Mouse (Mus musculus) liver, embryonic 11.5 days (tissue): ENCODE data around the gene Itgb3. TPM values are rescaled to one million over a fixed set of nuclear protein-coding genes. Genes with fewer than 3 reads are reported as not detected.

ENCODE experiments used
- ATAC-seq: fragments of 200-750 bp; cut with Nextera tagmentation; replicated peaks from 2 replicates; pipeline ENCODE4 v1.8.0; 2017; ENCODE audit warnings: moderate number of reproducible peaks, mild to moderate bottlenecking, moderate TSS enrichment, moderate library complexity; ENCODE audit not compliant: low FRiP score
- DNase-seq: peaks from one replicate; pipeline ENCODE4 v3.0.0-alpha.2; 2017; ENCODE audit warnings: low spot score
- H3K27ac ChIP-seq: fragments of 300-500 bp; sonication (generic); 2 replicates; pipeline ENCODE4 v1.5.1; 2014; ENCODE audit warnings: mild to moderate bottlenecking, low read depth, low read length, control low read depth
- H3K27me3 ChIP-seq: fragments of 300-500 bp; sonication (generic); replicated peaks from 2 replicates; pipeline ENCODE4 v1.6.1; 2014; ENCODE audit warnings: low read length, mixed read lengths; ENCODE audit not compliant: control insufficient read depth, insufficient read depth
- H3K36me3 ChIP-seq: fragments of 300-500 bp; sonication (generic); 2 replicates; pipeline ENCODE4 v1.6.1; 2014; ENCODE audit warnings: mild to moderate bottlenecking, low read length, moderate library complexity, mixed read lengths; ENCODE audit not compliant: control insufficient read depth, insufficient read depth
- H3K4me1 ChIP-seq: fragments of 300-500 bp; sonication (generic); replicated peaks from 2 replicates; pipeline ENCODE4 v1.6.1; 2014; ENCODE audit warnings: low read length, mixed read lengths; ENCODE audit not compliant: control insufficient read depth, insufficient read depth
- H3K4me2 ChIP-seq: fragments of 300-500 bp; sonication (generic); 2 replicates; pipeline ENCODE4 v1.6.1; 2014; ENCODE audit warnings: mild to moderate bottlenecking, control low read depth, moderate library complexity
- H3K4me3 ChIP-seq: fragments of 300-500 bp; sonication (generic); 2 replicates; pipeline ENCODE4 v1.5.1; 2014; ENCODE audit warnings: low read depth, low read length, control low read depth
- H3K9ac ChIP-seq: fragments of 300-500 bp; sonication (generic); 2 replicates; pipeline ENCODE4 v1.6.1; 2014; ENCODE audit warnings: low read depth, low read length, control low read depth
- H3K9me3 ChIP-seq: fragments of 300-500 bp; sonication (generic); 2 replicates; pipeline ENCODE4 v1.6.1; 2016; ENCODE audit warnings: low read length, inconsistent platforms, mixed read lengths; ENCODE audit not compliant: control insufficient read depth
- WGBS: fragments of 180-500 bp; shearing (Covaris S2); extraction: QIAGEN DNeasy Blood & Tissue Kit; methylation state at CpG from one replicate; pipeline ENCODE4 v1.1.7; 2014; 5-methylcytosine and 5-hydroxymethylcytosine counted together
- polyA plus RNA-seq: library from polyadenylated mRNA; unstranded; fragments of >200 nt; fragmentation: Nextera tagmentation; extraction: Ambion mirVana; gene quantifications from 2 replicates; pipeline ENCODE4 v1.2.1, GENCODE M21; 2014

The Itgb3 gene
- polyA plus RNA-seq, 1 experiment from 2014 or later: 16.4 TPM

DNA sequence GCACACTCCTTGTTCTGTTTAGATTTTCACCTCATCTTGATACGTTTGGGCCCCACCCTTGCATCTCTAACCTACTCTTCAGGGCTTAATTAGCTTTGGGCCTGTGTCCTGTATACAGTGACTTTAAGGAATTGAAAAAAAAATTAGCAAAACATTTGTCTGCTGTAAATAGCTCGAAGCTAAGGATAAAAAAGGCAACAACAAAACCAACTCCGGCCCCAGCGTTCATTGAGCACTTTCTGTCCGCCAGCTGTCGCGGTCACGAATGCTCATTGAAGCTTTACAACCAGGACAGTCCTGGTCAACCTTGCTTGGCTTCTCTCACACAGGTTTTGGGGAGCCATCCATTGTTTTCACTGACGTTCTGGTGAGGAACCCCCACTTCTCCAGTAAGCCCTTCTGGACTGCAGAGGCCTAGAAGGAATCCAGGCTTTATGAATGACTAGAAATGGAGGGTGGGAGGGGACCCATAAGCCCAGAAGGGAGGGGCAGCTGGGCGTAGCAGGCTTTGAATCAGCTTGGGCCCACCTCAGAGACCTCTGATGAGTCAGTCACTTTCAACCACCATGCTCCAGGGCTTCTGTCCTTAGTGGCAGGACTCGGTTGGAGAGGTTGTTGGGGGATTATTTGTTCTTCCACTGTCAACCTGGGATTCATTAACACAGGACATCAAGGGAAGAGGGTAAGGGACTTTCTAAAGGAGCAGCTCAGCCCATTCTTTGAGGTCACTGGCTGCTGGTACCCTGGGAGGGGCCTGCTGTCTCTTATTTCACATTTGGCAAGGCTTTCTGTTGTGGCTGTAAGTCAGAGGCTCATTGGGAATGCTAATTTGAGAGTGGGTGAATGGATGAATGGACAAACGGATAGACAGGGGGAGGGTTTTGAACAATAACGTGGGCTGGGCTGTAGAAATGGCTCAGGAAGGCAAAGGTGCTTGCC, 11.6 kb downstream of the Itgb3 start:
- DNase-seq (no peak), ATAC-seq (no peak)
- 48% methylated on average over 13 of the region's 13 CpGs for WGBS
- H3K4me3 ChIP-seq: no peak overlapping the region
- H3K9me3 ChIP-seq: no peaks in the 10 kb centered on the region
- no peaks in the 10 kb centered on the region for H3K36me3 ChIP-seq
- 0 out of 2 replicates have a peak overlapping the region, but pooled peaks have one; percentile 26 for H3K27ac ChIP-seq
- H3K9ac ChIP-seq: peak overlapping the region; percentile 14; the same call in 1 of the 2 replicates
- H3K4me1 ChIP-seq: peaks cover 49% of the 10 kb centered on the region
- H3K27me3 ChIP-seq: peaks cover 4% of the 10 kb centered on the region; the same call in 1 of the 2 replicates
- peak overlapping the region; percentile 33 for H3K4me2 ChIP-seq

DNA sequence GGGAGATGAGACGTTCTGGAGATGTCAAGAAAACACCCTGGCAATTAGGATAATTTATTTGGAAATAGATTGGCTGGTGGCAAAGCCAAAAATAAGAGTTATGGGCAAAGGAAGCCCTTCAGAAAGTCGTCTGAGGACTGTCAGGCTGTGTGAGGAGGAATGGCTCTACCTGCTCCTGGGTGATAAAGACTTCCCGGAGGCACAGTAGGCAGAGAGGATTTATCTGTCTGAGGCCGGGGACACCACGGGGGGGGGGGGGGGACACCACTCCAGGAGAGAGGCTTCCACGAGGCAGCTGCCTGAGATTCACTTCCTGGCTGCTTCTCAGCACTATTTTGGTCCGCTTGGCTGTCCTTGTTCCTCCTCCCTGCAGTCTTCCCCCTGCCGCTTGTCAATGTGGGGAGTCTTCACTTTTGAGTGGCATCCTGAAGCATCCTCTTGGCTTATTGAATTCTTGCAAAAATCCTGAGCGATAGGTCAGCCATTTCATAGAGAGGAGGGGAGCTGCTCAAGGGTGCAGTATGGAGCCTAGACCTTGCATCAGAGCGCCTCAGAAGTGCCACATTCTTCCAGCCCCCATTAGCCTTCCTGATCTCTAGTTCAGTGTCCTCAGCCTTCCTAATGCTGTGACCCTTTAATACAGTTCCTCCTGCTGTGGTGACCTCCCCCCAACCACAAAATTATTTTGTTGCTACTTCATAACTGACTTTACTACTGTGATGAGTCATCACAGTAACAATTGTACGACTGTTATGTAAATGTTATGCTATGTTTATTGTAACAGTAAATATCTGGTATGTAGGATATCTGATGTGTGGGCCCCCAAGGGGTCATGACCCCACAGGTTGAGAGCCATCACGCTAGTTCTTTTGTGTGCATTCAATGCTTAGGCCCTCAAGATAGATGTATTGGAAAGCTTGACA, 14.5 kb downstream of the Itgb3 start:
- Histone ChIP-seq H3K36me3 (no peaks in the 10 kb centered on the region), H3K4me3 (no peak overlapping the region), H3K27me3 (no peaks in the 10 kb centered on the region), H3K9ac (no peak overlapping the region), H3K4me2 (peak overlapping the region; percentile 28), H3K27ac (no peak overlapping the region), H3K9me3 (no peaks in the 10 kb centered on the region), H3K4me1 (peaks cover 58% of the 10 kb centered on the region)
- ATAC-seq (peak; percentile 76), DNase-seq (no peak)
- 27% methylated on average over 12 of the region's 12 CpGs for WGBS

DNA sequence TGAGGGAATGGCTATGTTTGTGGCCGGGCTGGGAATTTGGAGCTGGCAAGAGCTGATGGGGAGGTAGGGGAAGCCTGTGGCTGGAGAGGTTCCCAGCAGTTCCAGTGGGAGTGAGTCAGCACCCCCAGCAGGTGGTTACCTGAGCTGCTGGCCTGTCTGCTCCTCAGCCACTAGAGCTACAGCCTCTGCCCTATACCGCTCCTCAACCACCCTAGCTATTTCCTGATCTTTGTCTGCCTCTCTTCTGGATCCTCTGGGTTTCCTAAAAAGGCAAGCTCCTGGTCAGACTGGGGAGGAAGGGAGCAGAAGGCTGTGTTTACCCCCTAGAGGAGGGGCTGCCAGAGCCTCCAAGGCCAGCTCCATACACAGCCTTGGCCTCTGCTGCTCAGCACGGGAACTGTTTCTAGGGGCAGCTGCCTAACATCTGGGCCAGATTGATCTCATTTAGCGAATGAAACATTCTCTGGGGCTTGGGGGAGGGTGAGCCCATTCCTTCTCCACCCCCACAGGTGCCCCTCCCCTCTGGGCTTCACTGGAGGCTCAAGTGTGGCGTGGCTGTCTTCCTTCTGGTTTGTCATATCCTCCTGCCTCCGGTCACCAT, 17.1 kb downstream of the Itgb3 start:
- Histone ChIP-seq H3K9ac (no peak overlapping the region), H3K36me3 (no peaks in the 10 kb centered on the region), H3K4me3 (no peak overlapping the region), H3K4me1 (peaks cover 48% of the 10 kb centered on the region), H3K4me2 (no peak overlapping the region), H3K9me3 (no peaks in the 10 kb centered on the region), H3K27me3 (no peaks in the 10 kb centered on the region), H3K27ac (peak overlapping the region; percentile 14; the same call in 1 of the 2 replicates)
- no peak for DNase-seq
- WGBS: 46% methylated on average over 6 of the region's 6 CpGs
- no peak for ATAC-seq

DNA sequence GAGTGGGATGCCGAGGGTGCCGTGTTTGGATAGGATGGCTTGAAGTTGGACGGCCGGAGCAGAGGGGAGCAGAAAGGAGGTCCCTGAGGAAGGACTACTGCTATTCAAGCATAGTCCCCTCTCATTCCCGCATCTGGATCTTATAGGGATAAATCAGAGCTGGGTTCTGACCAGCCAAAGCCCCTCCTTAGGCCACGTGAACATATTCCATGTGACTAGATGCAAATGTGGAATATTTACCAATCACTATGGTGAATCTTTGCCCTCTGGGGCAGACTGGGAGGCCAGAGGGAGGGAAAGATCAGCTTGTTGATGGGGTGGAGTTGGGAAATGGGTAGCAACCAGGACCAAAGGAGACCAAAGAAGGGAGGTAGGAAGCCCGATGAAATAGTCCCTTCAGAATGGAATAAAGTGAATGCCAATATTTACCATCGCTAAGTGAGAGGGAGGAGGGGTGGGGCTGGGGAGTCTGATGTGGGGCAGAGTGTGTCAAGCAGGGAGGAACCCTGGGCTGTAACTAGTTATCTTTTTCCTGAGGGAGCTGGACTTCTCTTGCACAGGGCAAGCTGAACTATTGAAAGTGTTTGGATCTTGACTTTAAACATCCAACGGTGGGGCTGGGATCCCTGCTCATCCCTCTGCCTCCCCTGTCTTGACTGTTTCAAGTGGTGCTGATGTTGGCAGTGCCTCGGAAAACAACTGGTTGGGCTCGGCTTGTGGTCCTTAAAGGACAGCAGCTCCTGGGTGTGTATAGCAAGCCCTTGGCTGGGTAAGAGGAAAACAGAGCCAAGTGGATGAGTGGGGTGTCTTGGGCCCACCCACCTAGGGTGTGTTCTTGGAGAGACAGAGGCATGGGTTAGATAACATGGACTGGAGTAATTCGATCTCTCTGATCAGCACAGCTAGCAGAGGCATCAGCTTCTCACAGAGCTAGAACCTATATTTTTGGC, 17.9 kb downstream of the Itgb3 start:
- no peak overlapping the region for H3K4me3 ChIP-seq
- H3K36me3 ChIP-seq: no peaks in the 10 kb centered on the region
- no peaks in the 10 kb centered on the region for H3K27me3 ChIP-seq
- no peak overlapping the region for H3K9ac ChIP-seq
- no peaks in the 10 kb centered on the region for H3K9me3 ChIP-seq
- ATAC-seq (peak; percentile 72), DNase-seq (peak; percentile 57)
- H3K4me1 ChIP-seq: peaks cover 43% of the 10 kb centered on the region
- 51% methylated on average over 12 of the region's 12 CpGs for WGBS
- H3K4me2 ChIP-seq: peak overlapping the region; percentile 6; the same call in 1 of the 2 replicates
- H3K27ac ChIP-seq: no peak overlapping the region

DNA sequence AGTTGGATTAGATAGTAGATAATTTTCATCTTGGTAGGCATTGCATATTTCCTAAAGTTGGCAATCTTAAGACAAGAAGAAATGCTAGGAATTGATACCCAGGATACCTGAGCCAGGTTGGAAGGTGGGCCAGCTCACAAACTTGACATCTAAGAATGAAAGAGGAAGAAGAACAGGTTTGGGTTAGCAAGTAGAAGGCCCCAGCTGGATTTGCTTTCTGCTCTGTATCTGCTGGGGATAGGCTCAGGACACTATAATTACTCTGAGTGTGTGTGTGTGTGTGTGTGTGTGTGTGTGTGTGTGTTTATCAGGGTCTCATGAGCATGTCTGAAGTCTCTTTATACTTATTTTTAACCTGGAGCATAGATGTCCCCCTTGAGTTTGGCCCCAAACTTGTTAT, 18.8 kb downstream of the Itgb3 start:
- no peak overlapping the region for H3K27ac ChIP-seq

DNA sequence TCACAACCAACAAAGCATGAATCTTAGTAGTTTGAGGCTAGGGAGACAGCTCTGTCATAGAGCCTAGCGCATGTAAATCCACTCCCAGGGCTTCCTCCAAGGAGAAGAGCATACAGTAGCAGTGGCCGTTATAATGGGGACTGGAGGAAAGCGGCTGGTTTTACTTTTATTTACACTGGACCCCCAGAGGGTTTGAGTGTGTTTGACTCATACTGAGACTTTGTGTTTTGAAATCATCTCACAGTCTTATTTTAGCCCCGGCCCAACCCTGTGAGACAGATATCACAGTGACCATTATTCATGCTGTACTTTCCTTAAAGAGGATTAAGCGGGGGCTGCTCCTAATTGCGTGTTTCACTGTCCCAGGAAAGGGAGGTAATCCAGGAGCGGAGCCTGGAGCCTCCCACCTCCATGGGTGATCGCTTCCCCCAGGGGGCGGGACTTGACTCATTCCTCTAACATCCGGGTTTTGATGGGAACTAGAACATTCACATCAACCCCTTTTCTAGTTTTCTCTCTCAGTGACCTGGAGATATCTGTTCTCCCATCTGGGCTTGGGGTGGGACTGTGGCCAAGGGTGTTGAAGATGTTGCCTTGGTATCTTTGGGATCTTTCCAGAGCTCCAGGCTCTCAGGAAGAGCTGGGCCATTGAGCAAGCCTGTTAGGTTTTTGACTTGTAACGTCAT, 20.0 kb downstream of the Itgb3 start:
- H3K4me3 ChIP-seq: no peak overlapping the region
- H3K9ac ChIP-seq: no peak overlapping the region
- ATAC-seq (no peak), DNase-seq (no peak)
- WGBS: 62% methylated on average over 11 of the region's 11 CpGs
- H3K9me3 ChIP-seq: no peaks in the 10 kb centered on the region
- H3K4me1 ChIP-seq: peaks cover 30% of the 10 kb centered on the region
- H3K4me2 ChIP-seq: no peak overlapping the region
- no peaks in the 10 kb centered on the region for H3K27me3 ChIP-seq
- H3K27ac ChIP-seq: no peak overlapping the region
- no peaks in the 10 kb centered on the region for H3K36me3 ChIP-seq

More for the DNA sequence above, 18.8 kb downstream of the Itgb3 start:
- Histone ChIP-seq H3K4me3 (no peak overlapping the region), H3K27me3 (no peaks in the 10 kb centered on the region), H3K4me2 (no peak overlapping the region; the same call in 1 of the 2 replicates), H3K9me3 (no peaks in the 10 kb centered on the region), H3K4me1 (peaks cover 40% of the 10 kb centered on the region), H3K36me3 (no peaks in the 10 kb centered on the region), H3K9ac (no peak overlapping the region)
- ATAC-seq (no peak), DNase-seq (no peak)

DNA sequence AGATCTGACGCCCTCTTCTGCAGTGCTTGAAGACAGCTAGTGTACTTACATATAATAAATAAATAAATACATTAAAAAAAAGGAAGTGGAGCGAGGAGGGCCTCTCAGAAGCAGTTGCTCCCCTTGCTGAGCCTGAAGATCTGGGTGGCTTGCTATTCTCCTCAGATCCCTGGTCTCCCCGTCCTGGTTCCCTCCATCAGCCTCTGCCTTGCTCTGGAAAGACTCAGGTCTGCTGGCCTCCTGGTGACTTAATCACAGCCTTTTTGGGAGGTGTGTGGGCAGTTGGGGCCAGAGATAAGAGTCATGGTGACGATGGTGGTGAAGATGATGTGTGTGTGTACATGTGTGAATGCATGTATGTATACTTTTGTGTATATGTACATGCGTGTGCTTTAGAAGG, 20.8 kb downstream of the Itgb3 start:
- DNase-seq (no peak), ATAC-seq (no peak)
- Histone ChIP-seq H3K4me1 (peaks cover 26% of the 10 kb centered on the region), H3K27ac (no peak overlapping the region), H3K27me3 (no peaks in the 10 kb centered on the region), H3K4me2 (no peak overlapping the region), H3K9me3 (no peaks in the 10 kb centered on the region), H3K36me3 (no peaks in the 10 kb centered on the region), H3K4me3 (no peak overlapping the region), H3K9ac (no peak overlapping the region)
- 66% methylated on average over 5 of the region's 5 CpGs for WGBS
